Mouse (Mus musculus): ENCODE data around the gene Shc1.

The Shc1 gene

DNA sequence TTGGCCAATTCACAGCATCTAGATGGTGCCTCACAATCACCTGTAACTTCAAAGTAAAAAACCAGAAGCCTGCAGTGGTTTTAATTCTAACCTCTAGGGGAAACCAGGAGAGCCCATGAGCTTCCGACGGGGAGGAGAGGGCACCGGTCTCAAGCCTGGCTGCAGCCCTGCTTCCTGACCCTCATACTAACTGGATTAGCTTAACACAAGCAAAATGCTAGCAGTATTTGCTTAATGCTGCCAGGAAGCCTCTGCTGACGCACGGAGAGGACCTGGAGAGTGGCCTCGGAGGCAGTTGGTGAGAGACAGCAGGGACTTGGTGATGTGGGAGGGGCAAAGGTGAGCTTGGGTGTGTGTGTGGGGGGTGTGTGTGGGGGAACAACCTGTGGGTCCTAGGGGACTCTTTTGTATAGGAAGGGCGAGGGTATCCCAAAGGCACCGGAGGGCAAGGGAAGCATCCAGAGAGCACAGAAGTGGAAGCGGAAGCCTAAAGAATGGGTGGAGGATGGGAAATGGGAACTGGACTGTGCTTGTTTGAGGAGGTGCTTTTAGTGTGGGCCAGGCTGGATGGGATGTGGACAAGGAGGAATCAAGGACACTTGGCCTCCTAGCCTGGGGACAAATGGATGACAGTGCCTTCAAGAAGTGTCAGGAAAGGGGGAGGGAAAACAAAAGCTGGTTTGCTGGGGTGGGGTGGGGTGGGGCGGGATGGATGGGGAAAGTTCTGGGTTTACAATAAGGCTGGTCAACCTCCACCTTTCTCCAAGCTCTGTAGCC, 36.3 kb downstream of the Shc1 start, which contains the start of gene Pmvk:
Gene Pmvk (plus strand): TSS at position 141 of the 777 bp plus-strand sequence.
- no peak for DNase-seq

DNA sequence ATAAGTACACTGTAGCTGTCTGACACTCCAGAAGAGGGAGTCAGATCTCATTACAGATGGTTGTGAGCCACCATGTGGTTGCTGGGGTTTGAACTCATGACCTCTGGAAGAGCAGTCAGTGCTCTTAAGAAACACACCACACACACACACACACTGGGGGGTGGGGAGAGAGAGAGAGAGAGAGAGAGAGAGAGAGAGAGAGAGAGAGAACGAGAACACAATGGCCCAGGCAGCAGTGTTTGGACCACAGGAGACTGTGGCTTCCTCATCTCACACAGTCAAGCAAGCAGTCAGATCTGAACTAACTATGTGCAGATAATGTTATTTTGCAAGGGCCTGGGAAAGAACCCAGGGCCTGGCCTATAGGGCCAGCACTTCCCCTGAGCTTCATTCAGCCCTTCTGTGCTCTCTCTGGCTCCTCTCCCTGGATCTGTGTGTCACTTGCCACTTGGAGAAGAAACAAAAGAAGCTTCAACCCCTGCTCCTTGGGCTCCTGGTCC, 37.6 kb downstream of the Shc1 start:
- DNase-seq = no peak

GRCm38 (mm10) chr3:89456726-89457665, 38.8 kb downstream of the Shc1 start:
- DNase-seq = peak; percentile 87 to 88

DNA sequence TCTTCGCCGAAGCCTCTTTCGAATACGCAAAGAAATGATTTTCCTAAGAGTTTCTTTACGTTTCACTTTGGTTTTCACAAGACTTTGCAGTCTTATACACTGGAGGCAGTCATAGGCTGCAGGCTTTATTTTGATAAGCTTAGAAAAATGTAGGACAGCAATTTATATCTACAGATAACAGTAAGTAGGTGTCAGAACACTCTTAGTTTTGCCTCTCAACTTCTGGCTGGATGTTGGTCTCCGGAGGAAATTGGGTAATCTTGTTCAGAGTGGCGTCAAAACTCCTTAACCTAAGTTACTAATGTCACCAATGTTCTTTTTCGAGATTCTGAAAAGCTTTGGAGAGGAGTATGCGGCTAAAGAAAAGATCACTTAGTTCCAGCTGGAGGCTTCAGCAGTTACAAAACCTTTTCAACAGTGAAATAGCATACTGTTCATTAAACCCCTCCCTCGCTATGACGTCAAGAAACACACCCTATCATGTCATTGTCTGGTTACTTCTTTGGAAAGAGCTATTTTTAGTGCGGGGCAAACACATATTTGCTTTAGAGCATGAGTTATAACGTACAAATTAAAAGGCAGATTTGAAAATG, 40.2 kb downstream of the Shc1 start:
- DNase-seq = no peak

DNA sequence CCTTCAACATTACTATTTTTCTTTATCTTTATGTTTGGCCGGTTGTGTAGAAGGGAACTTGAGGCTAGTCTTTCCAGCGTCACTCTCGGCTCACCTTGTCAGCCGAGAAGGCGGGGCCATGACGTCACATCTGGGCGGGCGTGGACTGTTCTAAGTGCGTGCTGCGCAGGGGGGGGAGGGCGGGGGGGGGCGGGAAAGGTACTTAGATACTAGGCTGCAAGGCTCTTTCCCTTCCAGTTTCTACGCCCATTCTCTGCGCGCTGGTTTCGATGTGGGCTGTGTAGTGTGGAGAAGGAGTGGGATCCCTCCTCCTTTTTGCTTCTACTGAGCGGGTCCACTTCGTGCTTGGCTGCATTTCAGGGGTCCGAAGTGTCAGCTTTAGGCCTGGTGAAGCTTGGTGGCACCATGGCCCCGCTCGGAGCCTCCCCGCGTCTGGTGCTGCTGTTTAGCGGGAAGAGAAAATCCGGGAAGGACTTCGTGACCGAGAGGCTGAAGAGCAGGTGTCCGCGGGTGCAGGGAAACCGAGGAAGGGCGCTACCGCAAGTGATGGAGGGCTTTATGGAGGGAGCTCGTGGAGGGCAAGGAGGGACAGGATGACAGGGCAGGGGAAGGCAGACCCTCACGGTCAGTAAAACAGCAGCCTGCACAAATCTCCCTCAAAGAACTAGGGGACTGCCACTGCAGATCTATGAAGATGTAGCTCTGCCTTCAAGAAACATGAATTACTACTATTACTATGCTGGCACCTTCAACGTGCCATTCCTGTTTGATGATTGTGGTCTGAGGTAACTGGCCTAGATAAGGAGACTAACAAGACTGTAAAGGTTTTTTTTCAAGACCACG, 40.9 kb downstream of the Shc1 start:
- DNase-seq = peak; percentile 99

DNA sequence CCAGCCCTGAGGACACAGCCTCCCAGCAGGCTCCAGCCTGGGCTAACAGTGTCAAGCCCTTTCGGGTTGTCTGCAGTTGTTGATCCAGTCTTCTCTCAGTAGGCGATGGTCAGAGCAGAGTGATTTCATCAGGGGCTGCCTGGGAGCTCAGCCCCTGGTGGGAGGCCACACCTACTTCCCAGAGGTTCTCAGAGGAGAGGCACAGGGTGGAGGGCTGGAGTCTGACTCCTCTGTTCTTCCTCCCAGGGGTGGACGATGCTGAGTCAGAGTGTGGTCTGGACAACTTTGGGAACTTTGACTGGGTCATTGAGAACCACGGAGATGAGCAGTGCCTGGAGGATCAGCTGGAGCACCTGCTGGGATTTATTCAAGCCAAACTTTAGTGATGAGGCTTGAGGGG, 50.0 kb downstream of the Shc1 start:
- no peak for DNase-seq

DNA sequence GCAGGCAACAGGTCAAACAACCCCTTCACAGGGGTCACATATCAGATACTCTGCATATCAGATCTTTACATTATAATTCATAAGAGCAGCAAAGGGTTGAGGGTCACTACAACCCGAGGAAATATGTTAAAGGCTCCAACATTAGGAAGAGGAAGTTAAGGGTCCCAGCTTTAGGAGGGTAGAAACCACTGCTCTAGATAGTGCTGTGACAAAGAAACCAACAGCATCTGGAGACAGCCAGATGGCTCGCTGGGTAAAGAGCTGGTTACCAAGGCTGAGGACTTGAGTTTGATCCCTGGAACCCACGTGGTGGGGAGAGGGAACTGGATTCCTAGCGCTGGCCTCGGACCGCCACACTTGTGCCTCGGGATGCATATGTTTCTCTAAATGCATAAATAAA, 54.0 kb downstream of the Shc1 start:
- DNase-seq = no peak

- no peak for DNase-seq
These were observed 55.6 kb downstream of the Shc1 start for GRCm38 (mm10) chr3:89473838-89474237.

DNA sequence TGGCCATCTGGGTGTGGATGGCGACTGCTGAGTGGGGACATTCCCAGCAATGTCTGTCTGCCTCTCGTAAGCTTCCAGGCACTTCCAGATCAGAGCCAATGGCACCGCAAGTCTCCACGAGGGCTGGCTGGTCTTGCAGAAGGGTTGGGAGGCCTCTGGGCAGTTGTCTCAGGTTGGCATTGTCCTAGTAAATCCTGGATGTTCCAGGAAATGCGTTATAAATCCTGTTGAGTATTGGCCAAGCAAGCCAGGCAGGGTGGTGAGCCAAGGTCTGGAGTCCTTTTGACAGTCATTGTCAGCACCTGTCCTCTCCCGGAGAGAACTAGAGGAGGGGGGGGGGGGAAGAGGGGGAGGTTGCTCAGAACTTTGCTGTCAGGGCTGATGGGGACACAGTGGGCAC, 60.8 kb downstream of the Shc1 start:
- DNase-seq = no peak
